Mouse (Mus musculus) C2C12 (cell line): Measurements from ENCODE around the gene Tpcn2. TPM values are rescaled to one million over a fixed set of nuclear protein-coding genes. Genes with fewer than 3 reads are reported as not detected.

Experiments used
- H3K27me3 ChIP-seq: one replicate; pipeline ENCODE4 v1.6.1; 2011; ENCODE audit not compliant: control insufficient read depth, insufficient read depth, insufficient read length
- H3K36me3 ChIP-seq: one replicate; pipeline ENCODE4 v1.6.1; 2011; ENCODE audit not compliant: control insufficient read depth, insufficient read depth
- H3K4me3 ChIP-seq: one replicate; pipeline ENCODE4 v1.5.1; 2011; ENCODE audit warnings: mild to moderate bottlenecking, control low read depth; ENCODE audit not compliant: poor library complexity, insufficient read depth, severe bottlenecking
- H3K79me2 ChIP-seq: one replicate; pipeline ENCODE4 v1.6.1; 2011; ENCODE audit not compliant: control insufficient read depth, insufficient read depth
- H3K79me3 ChIP-seq: one replicate; pipeline ENCODE4 v1.6.1; 2011; ENCODE audit warnings: low read depth, control low read depth
- H3ac ChIP-seq: one replicate; pipeline ENCODE3; 2011; ENCODE audit warnings: low read depth; ENCODE audit not compliant: control insufficient read depth, insufficient read length
- CEBPB ChIP-seq: IDR thresholded peaks from one replicate; pipeline ENCODE4 v1.6.1; 2011; ENCODE audit warnings: low read depth, mild to moderate bottlenecking, control low read depth, moderate library complexity
- CTCF ChIP-seq: IDR thresholded peaks from one replicate; pipeline ENCODE4 v1.5.1; 2011; ENCODE audit not compliant: control insufficient read depth, insufficient read depth, insufficient read length
- FOSL1 ChIP-seq: IDR thresholded peaks from one replicate; pipeline ENCODE4 v1.8.0; 2011; ENCODE audit warnings: mild to moderate bottlenecking, low read length; ENCODE audit not compliant: poor library complexity, insufficient read depth, severe bottlenecking
- MAX ChIP-seq: IDR thresholded peaks from one replicate; pipeline ENCODE4 v1.6.1; 2011; ENCODE audit warnings: mild to moderate bottlenecking, control low read depth
- MYOD1 ChIP-seq: IDR thresholded peaks from one replicate; pipeline ENCODE4 v1.6.1; 2011; ENCODE audit warnings: low read depth; ENCODE audit not compliant: control insufficient read depth, insufficient read length
- MYOG ChIP-seq: IDR thresholded peaks from one replicate; pipeline ENCODE4 v1.6.1; 2011; ENCODE audit not compliant: control insufficient read depth, insufficient read length; ENCODE audit errors: extremely low read depth
- USF1 ChIP-seq: IDR thresholded peaks from one replicate; pipeline ENCODE4 v1.6.1; 2011; ENCODE audit warnings: low read depth, mild to moderate bottlenecking, control low read depth, moderate library complexity
- polyA plus RNA-seq: library from polyadenylated mRNA; unstranded; fragments of >200 nt; fragmentation: generic; extraction: Trizol; gene quantifications from one replicate; pipeline ENCODE4 v1.2.1, GENCODE M21; 2012; ENCODE audit warnings: missing spikeins

Gene Tpcn2
- polyA plus RNA-seq, 1 experiment, result 5.2 TPM

- TF ChIP-seq CTCF (no peak), CEBPB (no peak), USF1 (no peak), MYOD1 (no peak), MAX (no peak), MYOG (no peak), FOSL1 (no peak)
- H3ac ChIP-seq, result no peak overlapping the region
- H3K4me3 ChIP-seq, result no peak overlapping the region
- H3K27me3 ChIP-seq, result peaks cover 3% of the 10 kb centered on the region
- H3K79me3 ChIP-seq, result no peaks in the 10 kb centered on the region
- no peaks in the 10 kb centered on the region for H3K36me3 ChIP-seq
- H3K79me2 ChIP-seq, result no peaks in the 10 kb centered on the region
Measured at GRCm38 (mm10) chr7:145319481-145319880, 35.7 kb upstream of the Tpcn2 start.

- no peaks in the 10 kb centered on the region for H3K79me3 ChIP-seq
- no peaks in the 10 kb centered on the region for H3K79me2 ChIP-seq
- H3ac ChIP-seq, result no peak overlapping the region
- H3K36me3 ChIP-seq, result no peaks in the 10 kb centered on the region
- no peak overlapping the region for H3K4me3 ChIP-seq
- TF ChIP-seq MAX (no peak), CTCF (no peak), MYOG (no peak), FOSL1 (no peak), MYOD1 (no peak), CEBPB (no peak), USF1 (no peak)
- H3K27me3 ChIP-seq, result peaks cover 3% of the 10 kb centered on the region
Measured at GRCm38 (mm10) chr7:145317522-145317921, 33.7 kb upstream of the Tpcn2 start.

- no peaks in the 10 kb centered on the region for H3K79me3 ChIP-seq
- TF ChIP-seq CEBPB (no peak), USF1 (no peak), FOSL1 (no peak), CTCF (no peak), MYOG (no peak)
- no peaks in the 10 kb centered on the region for H3K79me2 ChIP-seq
- H3ac ChIP-seq, result no peak within 1 kb of the TSS
- H3K36me3 ChIP-seq, result no peaks in the 10 kb centered on the region
- peaks cover 3% of the 10 kb centered on the region for H3K27me3 ChIP-seq
- no peak within 1 kb of the TSS for H3K4me3 ChIP-seq
Measured at GRCm38 (mm10) chr7:145314785-145315411, 31.1 kb upstream of the Tpcn2 start, which contains the start of gene Mrgprd. Mrgprd (plus strand) TSS chr7:145314835.

DNA sequence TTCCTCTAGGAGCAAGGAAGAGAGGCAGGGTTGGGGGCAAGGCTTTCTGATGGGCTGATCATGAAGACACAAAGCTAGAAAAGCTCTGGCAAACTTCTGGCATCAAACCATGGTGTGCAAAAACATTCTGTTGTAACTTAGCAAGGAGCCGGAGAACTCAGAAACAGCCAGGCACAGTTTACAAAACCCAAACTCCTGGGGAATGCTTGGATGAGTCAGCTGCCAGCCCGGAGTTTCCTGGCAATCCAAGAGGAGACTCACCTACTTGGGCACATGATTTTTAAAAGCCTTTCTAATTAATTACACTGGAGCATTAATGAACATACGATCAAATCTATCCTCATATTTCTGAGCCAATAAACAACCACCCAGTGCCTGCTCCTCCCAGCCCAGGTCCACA, 28.3 kb upstream of the Tpcn2 start:
- Histone ChIP-seq H3K36me3 (no peaks in the 10 kb centered on the region), H3K79me3 (no peaks in the 10 kb centered on the region), H3K79me2 (no peaks in the 10 kb centered on the region), H3ac (no peak overlapping the region), H3K27me3 (peaks cover 2% of the 10 kb centered on the region), H3K4me3 (no peak overlapping the region)
- no peak for TF ChIP-seq MAX
- TF ChIP-seq MYOG, result no peak

- no peaks in the 10 kb centered on the region for H3K36me3 ChIP-seq
- H3K4me3 ChIP-seq, result no peak overlapping the region
- H3ac ChIP-seq, result no peak overlapping the region
- H3K79me3 ChIP-seq, result no peaks in the 10 kb centered on the region
- H3K27me3 ChIP-seq, result no peaks in the 10 kb centered on the region
- TF ChIP-seq USF1, result no peak
- no peak for TF ChIP-seq CEBPB
- TF ChIP-seq MYOG, result no peak
- TF ChIP-seq FOSL1, result no peak
- TF ChIP-seq CTCF, result no peak
- TF ChIP-seq MYOD1, result no peak
- no peaks in the 10 kb centered on the region for H3K79me2 ChIP-seq
Measured at GRCm38 (mm10) chr7:145310526-145310925, 26.7 kb upstream of the Tpcn2 start.

DNA sequence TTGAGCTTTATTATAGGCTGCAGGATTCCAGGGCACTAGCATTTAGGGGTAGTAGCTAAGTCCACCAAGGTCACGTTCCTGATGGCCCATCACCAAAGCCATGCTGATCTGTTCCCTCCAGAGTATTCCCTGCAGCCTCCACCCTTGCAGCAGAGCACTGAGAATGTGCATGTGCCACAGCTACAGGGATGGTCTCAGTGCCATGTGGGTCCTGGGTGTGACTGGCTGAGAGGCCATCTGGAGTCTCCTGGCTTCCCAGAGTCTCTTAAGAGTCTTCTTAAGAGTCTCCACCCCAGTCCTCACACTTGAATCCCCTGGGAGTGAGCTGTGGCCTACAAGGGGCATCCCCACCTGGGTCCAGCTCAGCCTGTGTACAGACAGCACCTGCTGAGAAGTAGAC, 26.1 kb upstream of the Tpcn2 start:
- no peaks in the 10 kb centered on the region for H3K79me2 ChIP-seq
- no peaks in the 10 kb centered on the region for H3K36me3 ChIP-seq
- H3K79me3 ChIP-seq, result no peaks in the 10 kb centered on the region
- no peak overlapping the region for H3K4me3 ChIP-seq
- no peak for TF ChIP-seq CTCF
- TF ChIP-seq MAX, result no peak
- no peak for TF ChIP-seq MYOG
- TF ChIP-seq CEBPB, result no peak
- no peak for TF ChIP-seq FOSL1
- no peak for TF ChIP-seq MYOD1
- TF ChIP-seq USF1, result no peak
- H3ac ChIP-seq, result no peak overlapping the region
- H3K27me3 ChIP-seq, result no peaks in the 10 kb centered on the region
